Mouse (Mus musculus): ENCODE results near the gene Map7. TPM values are rescaled to one million over a fixed set of nuclear protein-coding genes. Genes with fewer than 3 reads are reported as not detected.
A peak's percentile ranks its signal among the peaks of the same experiment; 100 is the strongest.

The Map7 gene
- polyA plus RNA-seq, 1 experiment, result 30.0 TPM

- DNase-seq, result no peak
- 59% methylated on average over 5 of the region's 5 CpGs for WGBS
- TF ChIP-seq POLR2A (IDR thresholded peaks at IDR 0.05; ENCODE audit: low read depth, low read length) (no peak), CTCF (conservative IDR thresholded peaks at IDR 0.05; ENCODE audit: insufficient read depth, insufficient read length, low read depth, low read length) (no peak)
- H3K27me3 ChIP-seq (replicated peaks; ENCODE audit: control insufficient read depth, insufficient read depth, low read length), result no peaks in the 10 kb centered on the region
- no peak overlapping the region for H3K4me3 ChIP-seq (ENCODE audit: insufficient read depth, low read depth, low read length)
- H3K27ac ChIP-seq (ENCODE audit: insufficient read depth, low read depth, low read length), result peak overlapping the region; percentile 78
- H3K36me3 ChIP-seq (ENCODE audit: control insufficient read depth, insufficient read depth, low read length), result no peaks in the 10 kb centered on the region
- H3K4me1 ChIP-seq (ENCODE audit: control insufficient read depth, insufficient read depth, low read length), result peaks cover 17% of the 10 kb centered on the region
Observed at GRCm38 (mm10) chr10:20209609-20210341, 61.5 kb downstream of the Map7 start.

- H3K4me1 ChIP-seq (ENCODE audit: control insufficient read depth, insufficient read depth, low read length), result peaks cover 25% of the 10 kb centered on the region
- no peak overlapping the region for H3K27ac ChIP-seq (ENCODE audit: insufficient read depth, low read depth, low read length)
- no peaks in the 10 kb centered on the region for H3K27me3 ChIP-seq (replicated peaks; ENCODE audit: control insufficient read depth, insufficient read depth, low read length)
- 78% methylated on average over 4 of the region's 4 CpGs for WGBS
- TF ChIP-seq POLR2A (IDR thresholded peaks at IDR 0.05; ENCODE audit: low read depth, low read length) (no peak), CTCF (conservative IDR thresholded peaks at IDR 0.05; ENCODE audit: insufficient read depth, insufficient read length, low read depth, low read length) (no peak)
- no peak for DNase-seq
- H3K4me3 ChIP-seq (ENCODE audit: insufficient read depth, low read depth, low read length), result no peak overlapping the region
- no peaks in the 10 kb centered on the region for H3K36me3 ChIP-seq (ENCODE audit: control insufficient read depth, insufficient read depth, low read length)
Observed at GRCm38 (mm10) chr10:20214418-20214817, 66.1 kb downstream of the Map7 start.

GRCm38 (mm10) chr10:20216982-20217381, 68.7 kb downstream of the Map7 start:
- peak overlapping the region; percentile 21 for H3K27ac ChIP-seq (ENCODE audit: insufficient read depth, low read depth, low read length)
- no peak for DNase-seq
- no peaks in the 10 kb centered on the region for H3K27me3 ChIP-seq (replicated peaks; ENCODE audit: control insufficient read depth, insufficient read depth, low read length)
- H3K4me1 ChIP-seq (ENCODE audit: control insufficient read depth, insufficient read depth, low read length), result peaks cover 35% of the 10 kb centered on the region
- 43% methylated on average over 6 of the region's 6 CpGs for WGBS
- TF ChIP-seq POLR2A (IDR thresholded peaks at IDR 0.05; ENCODE audit: low read depth, low read length), result no peak
- no peak for TF ChIP-seq CTCF (conservative IDR thresholded peaks at IDR 0.05; ENCODE audit: insufficient read depth, insufficient read length, low read depth, low read length)
- H3K36me3 ChIP-seq (ENCODE audit: control insufficient read depth, insufficient read depth, low read length), result no peaks in the 10 kb centered on the region
- H3K4me3 ChIP-seq (ENCODE audit: insufficient read depth, low read depth, low read length), result no peak overlapping the region

- Histone ChIP-seq H3K27ac (ENCODE audit: insufficient read depth, low read depth, low read length) (no peak overlapping the region), H3K4me1 (ENCODE audit: control insufficient read depth, insufficient read depth, low read length) (peaks cover 35% of the 10 kb centered on the region), H3K27me3 (replicated peaks; ENCODE audit: control insufficient read depth, insufficient read depth, low read length) (no peaks in the 10 kb centered on the region), H3K4me3 (ENCODE audit: insufficient read depth, low read depth, low read length) (no peak overlapping the region), H3K36me3 (ENCODE audit: control insufficient read depth, insufficient read depth, low read length) (no peaks in the 10 kb centered on the region)
- TF ChIP-seq CTCF (conservative IDR thresholded peaks at IDR 0.05; ENCODE audit: insufficient read depth, insufficient read length, low read depth, low read length) (no peak), POLR2A (IDR thresholded peaks at IDR 0.05; ENCODE audit: low read depth, low read length) (no peak)
- no peak for DNase-seq
- 65% methylated on average over 4 of the region's 4 CpGs for WGBS
Observed at GRCm38 (mm10) chr10:20218866-20219265, 70.6 kb downstream of the Map7 start.

GRCm38 (mm10) chr10:20219538-20219937, 71.3 kb downstream of the Map7 start:
- no peak for TF ChIP-seq POLR2A (IDR thresholded peaks at IDR 0.05; ENCODE audit: low read depth, low read length)
- TF ChIP-seq CTCF (conservative IDR thresholded peaks at IDR 0.05; ENCODE audit: insufficient read depth, insufficient read length, low read depth, low read length), result no peak
- no peak for DNase-seq
- Histone ChIP-seq H3K36me3 (ENCODE audit: control insufficient read depth, insufficient read depth, low read length) (no peaks in the 10 kb centered on the region), H3K4me3 (ENCODE audit: insufficient read depth, low read depth, low read length) (no peak overlapping the region), H3K27ac (ENCODE audit: insufficient read depth, low read depth, low read length) (no peak overlapping the region), H3K4me1 (ENCODE audit: control insufficient read depth, insufficient read depth, low read length) (peaks cover 32% of the 10 kb centered on the region), H3K27me3 (replicated peaks; ENCODE audit: control insufficient read depth, insufficient read depth, low read length) (no peaks in the 10 kb centered on the region)
- WGBS, result 48% methylated on average over 8 of the region's 8 CpGs

- peak; percentile 55 for DNase-seq
- no peaks in the 10 kb centered on the region for H3K27me3 ChIP-seq (replicated peaks; ENCODE audit: control insufficient read depth, insufficient read depth, low read length)
- H3K36me3 ChIP-seq (ENCODE audit: control insufficient read depth, insufficient read depth, low read length), result no peaks in the 10 kb centered on the region
- TF ChIP-seq POLR2A (IDR thresholded peaks at IDR 0.05; ENCODE audit: low read depth, low read length) (no peak), CTCF (conservative IDR thresholded peaks at IDR 0.05; ENCODE audit: insufficient read depth, insufficient read length, low read depth, low read length) (no peak)
- WGBS, result 32% methylated on average over 10 of the region's 10 CpGs
- peak overlapping the region; percentile 20 for H3K27ac ChIP-seq (ENCODE audit: insufficient read depth, low read depth, low read length)
- H3K4me1 ChIP-seq (ENCODE audit: control insufficient read depth, insufficient read depth, low read length), result peaks cover 33% of the 10 kb centered on the region
- no peak overlapping the region for H3K4me3 ChIP-seq (ENCODE audit: insufficient read depth, low read depth, low read length)
Observed at GRCm38 (mm10) chr10:20220443-20221071, 72.3 kb downstream of the Map7 start.

GRCm38 (mm10) chr10:20222011-20222410, 73.7 kb downstream of the Map7 start:
- Histone ChIP-seq H3K4me3 (ENCODE audit: insufficient read depth, low read depth, low read length) (no peak overlapping the region), H3K36me3 (ENCODE audit: control insufficient read depth, insufficient read depth, low read length) (no peaks in the 10 kb centered on the region), H3K27me3 (replicated peaks; ENCODE audit: control insufficient read depth, insufficient read depth, low read length) (no peaks in the 10 kb centered on the region), H3K4me1 (ENCODE audit: control insufficient read depth, insufficient read depth, low read length) (peaks cover 39% of the 10 kb centered on the region), H3K27ac (ENCODE audit: insufficient read depth, low read depth, low read length) (no peak overlapping the region)
- no peak for TF ChIP-seq POLR2A (IDR thresholded peaks at IDR 0.05; ENCODE audit: low read depth, low read length)
- no peak for TF ChIP-seq CTCF (conservative IDR thresholded peaks at IDR 0.05; ENCODE audit: insufficient read depth, insufficient read length, low read depth, low read length)
- no peak for DNase-seq
- 90% methylated on average over 4 of the region's 4 CpGs for WGBS
